Mouse (Mus musculus) myocyte (in vitro differentiated cells): ENCODE measurements around the gene Ddias. TPM values are rescaled to one million over a fixed set of nuclear protein-coding genes. Genes with fewer than 3 reads are reported as not detected.

Experiments used
- H3K27me3 ChIP-seq: one replicate; pipeline ENCODE4 v1.6.1; 2011; ENCODE audit not compliant: control insufficient read depth, insufficient read depth, insufficient read length
- H3K36me3 ChIP-seq: one replicate; pipeline ENCODE4 v1.6.1; 2011; ENCODE audit not compliant: control insufficient read depth, insufficient read depth
- H3K4me2 ChIP-seq: one replicate; pipeline ENCODE4 v1.6.1; 2011; ENCODE audit warnings: low read depth, control low read depth
- H3K4me3 ChIP-seq: one replicate; pipeline ENCODE4 v1.5.1; 2011; ENCODE audit warnings: mild to moderate bottlenecking, control low read depth, moderate library complexity
- H3K79me2 ChIP-seq: one replicate; pipeline ENCODE4 v1.6.1; 2011; ENCODE audit not compliant: control insufficient read depth, insufficient read depth
- H3ac ChIP-seq: one replicate; pipeline ENCODE4 v1.6.1; 2011; ENCODE audit not compliant: control insufficient read depth, insufficient read length
- CEBPB ChIP-seq: IDR thresholded peaks from 2 replicates; pipeline ENCODE4 v1.6.1; 2011; ENCODE audit warnings: mild to moderate bottlenecking, moderate library complexity; ENCODE audit not compliant: poor library complexity, insufficient read depth, severe bottlenecking
- E2F4 ChIP-seq: IDR thresholded peaks from one replicate; pipeline ENCODE4 v1.6.1; 2011; ENCODE audit warnings: mild to moderate bottlenecking, control low read depth, moderate library complexity; ENCODE audit not compliant: insufficient read depth
- MAX ChIP-seq: IDR thresholded peaks from one replicate; pipeline ENCODE4 v1.6.1; 2011; ENCODE audit warnings: low read depth, mild to moderate bottlenecking, control low read depth
- MYOD1 ChIP-seq, 3 experiments: IDR thresholded peaks; one replicate each; pipeline ENCODE4 v1.6.1; 2011; ENCODE audit warnings: control low read depth in 2 of 3, low read depth in 2 of 3, mild to moderate bottlenecking in 2 of 3, moderate library complexity in 1 of 3; ENCODE audit not compliant: insufficient read length in 2 of 3, control insufficient read depth in 1 of 3
- MYOG ChIP-seq, 3 experiments: IDR thresholded peaks; one replicate each; pipeline ENCODE4 v1.6.1; 2011; ENCODE audit warnings: control low read depth in 2 of 3, low read depth in 2 of 3, mild to moderate bottlenecking in 2 of 3; ENCODE audit not compliant: insufficient read length in 2 of 3, control insufficient read depth in 1 of 3, insufficient read depth in 1 of 3
- POLR2A ChIP-seq: IDR thresholded peaks from one replicate; pipeline ENCODE4 v1.6.1; 2011; ENCODE audit warnings: low read depth, mild to moderate bottlenecking, control low read depth, moderate library complexity; ENCODE audit not compliant: insufficient read length
- POLR2AphosphoS2 ChIP-seq: IDR thresholded peaks from one replicate; pipeline ENCODE4 v1.6.1; 2011; ENCODE audit warnings: low read depth, control low read depth; ENCODE audit not compliant: insufficient read length
- REST ChIP-seq: IDR thresholded peaks from one replicate; pipeline ENCODE4 v1.6.1; 2011; ENCODE audit warnings: mild to moderate bottlenecking, control low read depth, moderate library complexity; ENCODE audit not compliant: insufficient read depth, insufficient read length
- SRF ChIP-seq: IDR thresholded peaks from one replicate; pipeline ENCODE4 v1.6.1; 2011; ENCODE audit warnings: low read depth; ENCODE audit not compliant: control insufficient read depth, insufficient read length
- TCF12 ChIP-seq: IDR thresholded peaks from one replicate; pipeline ENCODE4 v1.6.1; 2011; ENCODE audit warnings: mild to moderate bottlenecking, control low read depth; ENCODE audit not compliant: poor library complexity, insufficient read depth, severe bottlenecking
- TCF3 ChIP-seq: IDR thresholded peaks from one replicate; pipeline ENCODE4 v1.6.1; 2011; ENCODE audit warnings: low read depth, control low read depth; ENCODE audit not compliant: insufficient read length
- USF1 ChIP-seq: IDR thresholded peaks from one replicate; pipeline ENCODE4 v1.6.1; 2011; ENCODE audit warnings: low read depth, mild to moderate bottlenecking, control low read depth, moderate library complexity
- polyA plus RNA-seq: library from polyadenylated mRNA; unstranded; fragments of >200 nt; fragmentation: generic; extraction: Trizol; gene quantifications from one replicate; pipeline ENCODE4 v1.2.1, GENCODE M21; 2012; ENCODE audit warnings: missing spikeins

Ddias gene
- polyA plus RNA-seq, 1 experiment = 2.0 TPM

DNA sequence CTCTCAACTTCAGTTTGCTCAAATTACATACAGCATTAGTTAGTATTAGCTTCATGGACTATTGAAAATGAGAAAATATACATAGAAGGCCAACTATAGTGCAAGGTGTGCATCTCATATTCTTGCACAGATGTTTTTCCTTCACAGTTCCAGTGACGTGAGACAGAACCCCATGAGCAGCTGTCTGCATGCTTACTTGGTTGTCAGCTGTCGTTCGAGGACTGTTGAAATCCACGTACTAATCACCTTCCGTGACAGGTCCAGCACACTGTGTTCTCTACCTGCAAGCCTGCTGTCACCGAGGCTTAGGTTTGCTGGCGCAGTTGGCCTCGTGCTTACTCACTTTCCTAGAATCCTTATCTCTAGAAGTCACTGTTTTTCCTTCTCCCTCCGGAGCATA lies 56.2 kb downstream of the Ddias start:
- TF ChIP-seq CEBPB = no peak
- Histone ChIP-seq H3K79me2 (no peaks in the 10 kb centered on the region), H3K36me3 (no peaks in the 10 kb centered on the region)

GRCm38 (mm10) chr7:92817242-92817641 lies 56.8 kb downstream of the Ddias start:
- H3ac ChIP-seq = no peak overlapping the region
- no peaks in the 10 kb centered on the region for H3K36me3 ChIP-seq
- no peaks in the 10 kb centered on the region for H3K79me2 ChIP-seq
- no peak overlapping the region for H3K4me2 ChIP-seq
- no peak overlapping the region for H3K4me3 ChIP-seq
- H3K27me3 ChIP-seq = no peaks in the 10 kb centered on the region
- TF ChIP-seq TCF12 = no peak
- no peak for TF ChIP-seq POLR2AphosphoS2
- no peak for TF ChIP-seq MYOD1 (IDR thresholded peaks at IDR 0.05; ENCODE audit: control insufficient read depth in 1 of 3, insufficient read length in 2 of 3, low read depth in 2 of 3)
- TF ChIP-seq CEBPB = no peak
- no peak for TF ChIP-seq REST
- no peak for TF ChIP-seq MYOG (IDR thresholded peaks at IDR 0.05; ENCODE audit: control insufficient read depth in 1 of 3, insufficient read depth in 1 of 3, insufficient read length in 2 of 3, low read depth in 2 of 3)
- no peak for TF ChIP-seq POLR2A
- no peak for TF ChIP-seq MAX
- no peak for TF ChIP-seq TCF3
- TF ChIP-seq USF1 = no peak

More for the DNA sequence above, 56.2 kb downstream of the Ddias start:
- Histone ChIP-seq H3K4me2 (no peak overlapping the region), H3K4me3 (no peak overlapping the region), H3ac (no peak overlapping the region), H3K27me3 (no peaks in the 10 kb centered on the region)

DNA sequence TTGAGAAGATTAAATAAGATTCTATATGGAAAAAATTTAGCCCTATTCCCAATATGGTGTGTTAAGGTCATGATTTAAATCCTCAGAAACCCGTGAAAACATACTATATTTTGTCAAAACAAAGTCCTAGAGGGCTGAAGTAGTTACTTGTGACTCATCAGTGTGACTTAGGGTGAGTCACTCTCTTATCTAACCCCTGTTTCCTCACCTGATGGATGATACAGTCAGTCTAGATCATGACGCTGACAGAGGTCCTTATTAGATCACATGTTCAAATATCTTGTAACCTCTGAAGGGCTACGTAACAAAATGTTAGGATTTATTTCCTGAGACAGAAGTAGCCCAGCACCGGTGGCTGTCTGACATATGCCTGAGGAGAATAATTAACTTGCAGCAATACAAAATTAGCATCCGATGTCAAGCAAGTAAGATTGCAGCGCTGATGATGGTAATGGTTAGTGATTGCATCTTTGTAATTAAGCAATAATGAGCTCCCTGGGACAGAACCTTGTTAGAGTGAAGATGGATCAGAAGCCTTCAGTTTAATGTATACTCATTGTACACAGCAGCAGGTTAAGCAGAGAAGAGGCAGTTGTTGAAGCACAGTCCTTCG lies 62.3 kb downstream of the Ddias start:
- no peak overlapping the region for H3K4me2 ChIP-seq
- H3K4me3 ChIP-seq = no peak overlapping the region
- H3K27me3 ChIP-seq = no peaks in the 10 kb centered on the region
- no peak overlapping the region for H3ac ChIP-seq
- H3K79me2 ChIP-seq = no peaks in the 10 kb centered on the region
- H3K36me3 ChIP-seq = no peaks in the 10 kb centered on the region
- TF ChIP-seq TCF3 = no peak
- no peak for TF ChIP-seq POLR2A
- no peak for TF ChIP-seq USF1
- TF ChIP-seq MAX = no peak
- TF ChIP-seq POLR2AphosphoS2 = no peak
- no peak for TF ChIP-seq SRF
- no peak for TF ChIP-seq MYOG (IDR thresholded peaks at IDR 0.05; ENCODE audit: control insufficient read depth in 1 of 3, insufficient read depth in 1 of 3, insufficient read length in 2 of 3, low read depth in 2 of 3)
- no peak for TF ChIP-seq TCF12
- no peak for TF ChIP-seq MYOD1 (IDR thresholded peaks at IDR 0.05; ENCODE audit: control insufficient read depth in 1 of 3, insufficient read length in 2 of 3, low read depth in 2 of 3)
- TF ChIP-seq REST = no peak
- no peak for TF ChIP-seq E2F4
- no peak for TF ChIP-seq CEBPB

Other genes with a start within 250 kb of the Ddias start
- 0.74 TPM for gene Ankrd42, start 237.1 kb downstream of the Ddias start, polyA plus RNA-seq
- 11.1 TPM for gene Pcf11, start 204.3 kb downstream of the Ddias start, polyA plus RNA-seq
- gene Rab30, start 132.6 kb downstream of the Ddias start, polyA plus RNA-seq = 2.7 TPM
- 10.8 TPM for gene Prcp, start 223 bp upstream of the Ddias start, polyA plus RNA-seq
- 0.04 TPM for gene Fam181b, start 205.6 kb upstream of the Ddias start, polyA plus RNA-seq